Mouse (Mus musculus): ENCODE results near the gene Zfp639. TPM values are rescaled to one million over a fixed set of nuclear protein-coding genes. Genes with fewer than 3 reads are reported as not detected.

Zfp639 gene
- polyA plus RNA-seq, 1 experiment: 8.4 TPM

- no peak for TF ChIP-seq GATA1 (IDR thresholded peaks at IDR 0.05; ENCODE audit: low read length)
Measured at GRCm38 (mm10) chr3:32494387-32495087, 15.5 kb upstream of the Zfp639 start.

GRCm38 (mm10) chr3:32495088-32495770 lies 14.8 kb upstream of the Zfp639 start:
- no peak for TF ChIP-seq GATA1 (IDR thresholded peaks at IDR 0.05; ENCODE audit: low read length)

GRCm38 (mm10) chr3:32495856-32496710 lies 14.0 kb upstream of the Zfp639 start:
- no peak for TF ChIP-seq GATA1 (IDR thresholded peaks at IDR 0.05; ENCODE audit: low read length)

GRCm38 (mm10) chr3:32496711-32497070 lies 13.4 kb upstream of the Zfp639 start:
- no peak for TF ChIP-seq GATA1 (IDR thresholded peaks at IDR 0.05; ENCODE audit: low read length)

- TF ChIP-seq GATA1 (IDR thresholded peaks at IDR 0.05; ENCODE audit: low read length): no peak
Measured at GRCm38 (mm10) chr3:32500346-32500745, 9.7 kb upstream of the Zfp639 start.

DNA sequence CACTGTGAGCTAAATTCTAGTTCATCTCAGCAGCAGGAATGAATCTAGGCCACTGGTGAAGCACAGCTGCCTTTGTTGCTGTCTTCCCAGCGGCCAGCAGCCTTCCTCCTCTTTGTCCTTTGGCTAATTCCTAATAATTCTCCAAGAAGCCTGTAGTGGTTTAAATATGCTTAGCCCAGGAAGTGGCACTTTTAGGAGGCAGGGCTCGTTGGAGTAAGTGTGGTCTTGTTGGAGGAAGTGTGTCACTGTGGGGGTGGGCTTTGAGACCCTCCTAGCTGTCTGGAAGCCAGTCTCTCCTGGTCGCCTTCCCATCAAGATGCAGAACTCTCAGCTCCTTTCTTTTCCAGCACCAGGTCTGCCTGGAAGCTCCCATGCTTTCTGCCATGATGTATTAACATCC lies 4.2 kb upstream of the Zfp639 start:
- TF ChIP-seq GATA1 (IDR thresholded peaks at IDR 0.05; ENCODE audit: low read length): no peak

- TF ChIP-seq GATA1 (IDR thresholded peaks at IDR 0.05; ENCODE audit: low read length): no peak
Measured at GRCm38 (mm10) chr3:32506366-32507225, 3.5 kb upstream of the Zfp639 start.

GRCm38 (mm10) chr3:32508666-32509324 lies 1.3 kb upstream of the Zfp639 start:
- TF ChIP-seq GATA1 (IDR thresholded peaks at IDR 0.05; ENCODE audit: low read length): no peak

GRCm38 (mm10) chr3:32510375-32511190 lies 524 bp downstream of the Zfp639 start:
- no peak for TF ChIP-seq GATA1 (IDR thresholded peaks at IDR 0.05; ENCODE audit: low read length)

- TF ChIP-seq GATA1 (IDR thresholded peaks at IDR 0.05; ENCODE audit: low read length): no peak
Measured at GRCm38 (mm10) chr3:32511191-32511550, 1.1 kb downstream of the Zfp639 start.

DNA sequence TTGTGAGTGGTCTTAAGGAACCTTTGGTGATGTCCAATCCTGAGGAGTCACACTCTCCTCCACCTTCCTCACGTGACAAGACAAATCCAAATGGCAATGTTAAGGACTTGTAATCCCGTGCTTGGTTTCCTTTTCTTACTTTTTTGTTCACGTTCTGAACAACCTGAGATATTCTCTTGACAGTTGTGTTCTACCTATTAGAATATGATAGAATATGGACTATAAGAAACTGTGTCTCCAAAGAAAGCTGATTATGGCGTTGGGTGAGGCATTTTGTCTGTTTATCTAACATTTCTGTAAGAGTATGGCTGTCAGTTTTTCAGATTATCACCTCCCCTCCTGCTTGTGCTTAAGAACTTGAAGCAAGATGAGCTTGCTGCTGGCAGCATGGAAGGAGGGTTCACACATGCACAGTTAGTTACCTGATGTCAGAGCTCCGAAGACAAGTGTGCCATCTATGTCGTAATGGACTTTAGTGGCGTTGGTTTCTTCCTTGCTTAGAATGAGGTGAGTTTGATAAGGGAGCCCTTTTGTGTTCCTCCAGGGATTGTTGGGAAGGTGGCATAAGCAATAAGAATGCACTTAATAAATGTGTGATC lies 2.7 kb downstream of the Zfp639 start:
- no peak for TF ChIP-seq GATA1 (IDR thresholded peaks at IDR 0.05; ENCODE audit: low read length)

DNA sequence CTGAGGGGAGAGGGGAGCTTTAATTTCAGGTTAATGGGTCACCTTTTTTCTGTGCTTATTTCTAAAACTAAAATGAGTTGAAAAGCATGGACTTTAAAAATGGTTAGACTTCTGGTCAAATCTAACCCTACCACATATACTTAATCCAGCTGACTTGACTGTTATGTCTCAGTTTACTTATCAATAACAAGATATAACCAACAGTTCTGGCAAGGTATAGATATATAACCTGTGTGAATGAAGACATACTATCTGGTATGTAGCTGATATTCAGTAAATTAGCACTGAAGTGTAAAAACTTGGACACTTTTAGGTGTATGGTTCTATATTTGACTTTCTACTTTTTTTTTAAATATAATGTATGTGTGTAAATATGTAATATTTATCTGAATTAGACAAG lies 3.5 kb downstream of the Zfp639 start:
- TF ChIP-seq GATA1 (IDR thresholded peaks at IDR 0.05; ENCODE audit: low read length): no peak

GRCm38 (mm10) chr3:32527181-32527580 lies 17.1 kb downstream of the Zfp639 start:
- no peak for TF ChIP-seq GATA1 (IDR thresholded peaks at IDR 0.05; ENCODE audit: low read length)
